Mouse (Mus musculus) E14TG2a.4 (cell line): ENCODE measurements around the gene Tspan12.

Experiments
- CTCF ChIP-seq: conservative IDR thresholded peaks from 2 replicates; pipeline ENCODE4 v1.5.1; 2014; ENCODE audit warnings: low read length
- NANOG ChIP-seq: IDR thresholded peaks from 2 replicates; pipeline ENCODE4 v1.6.1; 2014; ENCODE audit warnings: borderline replicate concordance, low read length, mixed read lengths

GRCm38 (mm10) chr6:21864179-21864578 lies 11.9 kb upstream of the Tspan12 start:
- TF ChIP-seq CTCF (no peak), NANOG (no peak)
